Mouse (Mus musculus) T-helper 2 cell (primary cell): Measurements from ENCODE around the gene Cpa4.

Experiments used
- in situ Hi-C: fragments of 300-600 bp; cut with MboI, MseI; formaldehyde crosslinking; loops from one replicate; pipeline ENCODE4 v1.15.1; 2025; ENCODE audit warnings: high pct_unique_total_duplicates

The Cpa4 gene

GRCm38 (mm10) chr6:30591851-30592404, 23.8 kb downstream of the Cpa4 start:
- in situ Hi-C loops: no loop called here

GRCm38 (mm10) chr6:30592417-30592974, 24.3 kb downstream of the Cpa4 start:
- in situ Hi-C loops: no loop called here

DNA sequence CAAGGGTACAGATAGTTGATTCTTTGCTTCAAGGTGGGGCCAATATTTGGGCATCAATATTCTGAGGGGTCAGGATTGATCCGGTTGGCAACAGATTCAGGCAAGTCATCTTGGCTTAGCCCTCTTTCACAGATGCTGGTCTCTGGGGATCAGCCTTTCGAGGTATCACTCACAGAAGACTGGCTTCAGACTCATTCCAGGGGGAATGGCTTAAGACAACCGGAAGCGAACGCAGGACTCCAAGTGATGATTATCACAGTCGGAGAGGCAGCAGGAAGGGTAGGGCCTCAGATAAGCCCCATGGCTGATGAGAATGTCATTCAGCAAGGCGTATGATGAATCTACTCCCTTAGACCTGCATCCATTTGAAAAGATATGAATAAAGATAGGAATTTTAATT, 26.2 kb downstream of the Cpa4 start:
- in situ Hi-C loops: no loop called here

GRCm38 (mm10) chr6:30596230-30596898, 28.2 kb downstream of the Cpa4 start:
- in situ Hi-C loops: no loop called here

GRCm38 (mm10) chr6:30600033-30600432, 31.9 kb downstream of the Cpa4 start:
- in situ Hi-C loops: no loop called here

- in situ Hi-C loops: no loop called here
Measured at GRCm38 (mm10) chr6:30600995-30601394, 32.8 kb downstream of the Cpa4 start.

DNA sequence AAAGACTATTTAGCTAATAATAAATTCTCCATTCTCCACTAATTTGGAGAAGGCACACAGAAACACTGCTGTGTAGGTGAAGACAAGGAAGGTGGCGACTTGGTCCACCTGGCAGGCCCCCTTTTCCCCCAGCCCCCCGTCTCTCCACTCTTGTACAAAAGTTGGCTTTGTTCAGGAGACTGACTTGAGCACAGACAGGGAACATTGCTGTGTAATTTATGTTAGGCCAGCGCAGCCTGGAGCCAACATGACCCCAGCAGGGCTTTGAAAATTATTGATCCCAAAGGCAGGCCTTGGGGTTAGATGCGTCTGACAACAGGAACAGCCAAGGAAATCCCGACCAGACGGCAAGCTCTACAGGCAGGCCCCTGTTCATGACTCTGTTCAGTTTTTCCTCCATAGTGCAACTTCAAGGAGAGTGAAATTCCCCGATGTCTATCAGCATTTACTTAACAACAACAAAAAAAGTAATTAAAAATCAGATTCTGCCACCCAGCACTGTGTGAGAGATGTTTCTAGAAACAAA, 36.2 kb downstream of the Cpa4 start:
- in situ Hi-C loops: no loop called here

DNA sequence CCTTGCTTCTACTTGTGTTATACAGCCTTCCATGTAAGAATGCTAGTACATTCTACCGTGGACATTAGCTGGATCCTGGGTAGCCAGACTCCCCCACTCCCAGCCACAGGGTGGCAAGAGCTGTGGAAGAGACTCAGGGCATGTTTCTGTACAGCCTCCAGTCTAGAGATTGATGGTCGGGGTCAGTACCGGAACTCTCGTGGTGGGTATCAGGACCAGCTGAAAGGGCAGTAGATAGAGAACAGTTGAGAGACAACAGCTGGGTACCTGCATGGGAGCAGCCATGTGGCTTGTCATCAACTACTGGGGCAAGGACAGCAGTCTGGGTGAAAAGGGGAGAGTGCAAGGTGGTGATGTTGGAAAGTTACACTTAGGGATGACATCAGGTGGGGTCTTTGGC, 36.9 kb downstream of the Cpa4 start:
- in situ Hi-C loops: no loop called here

- in situ Hi-C loops: no loop called here
Measured at GRCm38 (mm10) chr6:30605672-30606071, 37.5 kb downstream of the Cpa4 start.

- in situ Hi-C loops: no loop called here
Measured at GRCm38 (mm10) chr6:30610710-30611109, 42.5 kb downstream of the Cpa4 start, which contains the start of gene Cpa5. TSS of gene Cpa5 (plus strand) at chr6:30611010.

DNA sequence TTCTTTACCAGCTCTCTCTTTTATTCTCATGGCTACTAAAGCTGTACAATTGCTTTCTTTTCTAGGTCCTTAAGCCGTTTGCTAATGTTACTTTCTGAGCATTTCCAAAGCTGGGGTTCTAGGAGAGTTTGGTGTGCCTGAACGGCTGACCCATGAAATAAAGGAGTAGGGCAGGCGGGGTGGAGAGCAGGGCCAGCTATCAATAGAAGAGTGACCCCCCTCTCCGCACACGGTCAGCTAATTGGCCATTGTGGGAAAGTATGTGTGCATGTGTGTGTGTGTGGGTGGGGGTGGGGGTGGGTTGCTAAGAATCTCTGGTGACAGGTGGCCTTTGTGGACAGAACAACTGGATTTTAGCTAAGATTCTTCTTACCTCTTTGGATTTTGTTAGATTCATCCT, 43.0 kb downstream of the Cpa4 start:
- in situ Hi-C loops: no loop called here

DNA sequence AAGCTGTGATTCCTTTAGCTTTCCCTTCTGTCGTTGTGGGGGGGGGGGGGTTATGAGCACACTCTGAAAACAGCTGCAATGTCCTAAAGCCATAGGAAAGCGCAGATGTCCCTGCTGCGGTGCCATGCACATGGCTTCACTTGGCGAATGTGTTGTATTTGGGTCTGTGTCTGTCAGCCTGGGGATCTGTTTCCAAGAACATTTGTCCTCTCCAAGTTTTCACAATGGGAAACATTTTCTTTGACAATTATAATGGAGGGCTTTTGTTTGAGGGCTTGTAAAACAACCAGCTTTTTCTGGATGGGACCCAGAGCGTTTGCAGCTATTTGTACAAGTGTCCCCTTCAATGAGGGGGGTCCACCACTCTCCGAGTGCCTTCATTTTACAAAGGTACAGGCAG, 46.1 kb downstream of the Cpa4 start:
- in situ Hi-C loops: no loop called here

DNA sequence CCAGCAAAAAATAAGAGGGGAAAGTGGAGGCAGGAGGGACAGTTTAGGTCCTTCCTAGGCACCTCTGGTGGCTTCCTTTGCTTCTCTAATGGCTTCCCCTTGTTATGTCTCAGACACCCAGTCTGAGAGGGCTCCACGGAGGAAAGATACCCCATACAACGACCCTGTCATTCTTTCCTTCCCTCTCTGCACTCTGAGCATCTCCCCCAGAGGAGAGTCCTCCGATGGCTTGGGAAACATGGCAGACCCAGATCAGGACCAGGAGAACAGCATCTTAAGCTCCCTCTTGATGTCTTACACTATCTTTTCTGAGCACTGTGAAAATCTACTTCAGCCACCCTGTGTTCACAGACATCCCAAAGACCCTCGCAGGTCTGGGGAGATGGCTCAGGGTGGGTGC, 47.6 kb downstream of the Cpa4 start:
- in situ Hi-C loops: no loop called here

DNA sequence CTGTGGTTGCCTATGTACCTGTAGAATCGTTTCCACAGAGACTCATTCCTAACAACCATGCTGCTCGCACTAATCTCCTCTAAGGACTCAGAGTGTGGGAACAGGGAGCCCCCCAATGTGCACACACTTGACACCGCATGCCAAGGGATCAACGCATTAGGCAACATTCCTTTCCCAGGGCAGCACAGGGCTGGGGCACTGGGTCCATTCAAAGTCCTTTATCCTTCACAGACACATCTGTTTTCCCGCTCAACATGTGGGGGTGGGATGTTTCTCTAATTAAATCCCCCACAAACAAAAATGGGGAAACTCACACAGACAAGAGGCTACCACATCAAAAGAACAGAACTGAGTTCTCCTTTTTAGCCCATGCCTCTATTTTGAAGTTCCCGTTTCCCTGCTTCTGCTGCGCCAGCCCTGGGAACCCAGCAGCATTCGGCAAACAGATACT, 48.3 kb downstream of the Cpa4 start:
- in situ Hi-C loops: no loop called here

- in situ Hi-C loops: no loop called here
Measured at GRCm38 (mm10) chr6:30617020-30617958, 49.1 kb downstream of the Cpa4 start.

- in situ Hi-C loops: no loop called here
Measured at GRCm38 (mm10) chr6:30617959-30618590, 49.9 kb downstream of the Cpa4 start.

- in situ Hi-C loops: no loop called here
Measured at GRCm38 (mm10) chr6:30618735-30619134, 50.6 kb downstream of the Cpa4 start.

DNA sequence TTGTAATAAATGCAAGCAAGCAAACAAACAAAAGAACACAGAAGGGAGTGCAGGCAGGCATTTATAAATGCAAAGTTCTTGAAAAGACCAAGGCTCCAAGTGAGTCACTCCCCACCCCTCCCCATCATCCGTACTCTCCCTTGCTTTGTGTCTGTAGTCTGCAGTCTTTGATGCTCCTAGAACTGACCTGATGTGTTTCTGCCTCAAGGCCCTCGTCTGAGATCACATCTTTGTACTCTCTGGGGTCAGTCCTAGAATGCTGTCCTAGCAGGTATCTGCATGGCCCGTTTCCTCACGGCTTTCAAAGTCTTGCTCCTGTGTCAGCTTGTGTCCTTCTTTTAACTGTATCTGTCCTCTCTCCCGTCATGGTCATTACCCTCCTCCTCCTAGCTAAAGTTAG, 51.4 kb downstream of the Cpa4 start:
- in situ Hi-C loops: no loop called here

DNA sequence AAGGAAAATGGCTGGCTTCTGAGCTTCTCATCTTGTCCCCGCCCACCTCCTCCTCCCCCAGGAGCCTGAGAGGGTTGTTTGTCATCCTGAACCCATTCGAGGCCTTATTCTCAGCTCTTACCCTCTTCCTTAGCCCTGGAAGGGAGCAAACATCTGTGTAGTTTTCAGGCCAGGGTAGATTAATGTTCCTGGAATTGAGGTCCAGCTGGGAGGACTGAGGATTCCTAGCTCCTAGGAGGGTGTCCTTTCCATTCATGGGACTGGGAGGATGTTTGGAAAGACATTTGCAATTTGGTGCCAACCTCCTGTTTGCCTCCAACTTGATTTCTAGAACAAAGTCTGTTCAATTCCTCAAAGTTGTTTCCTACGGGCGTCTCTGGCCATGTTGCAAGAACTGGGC, 52.4 kb downstream of the Cpa4 start:
- in situ Hi-C loops: no loop called here

GRCm38 (mm10) chr6:30620994-30621393, 52.8 kb downstream of the Cpa4 start:
- in situ Hi-C loops: no loop called here

GRCm38 (mm10) chr6:30621986-30622389, 53.8 kb downstream of the Cpa4 start:
- in situ Hi-C loops: no loop called here
